Mouse (Mus musculus): ENCODE results near the gene Gm8773. TPM values are rescaled to one million over a fixed set of nuclear protein-coding genes. Genes with fewer than 3 reads are reported as not detected.

Gene Gm8773
- total RNA-seq (2021) = not detected

DNA sequence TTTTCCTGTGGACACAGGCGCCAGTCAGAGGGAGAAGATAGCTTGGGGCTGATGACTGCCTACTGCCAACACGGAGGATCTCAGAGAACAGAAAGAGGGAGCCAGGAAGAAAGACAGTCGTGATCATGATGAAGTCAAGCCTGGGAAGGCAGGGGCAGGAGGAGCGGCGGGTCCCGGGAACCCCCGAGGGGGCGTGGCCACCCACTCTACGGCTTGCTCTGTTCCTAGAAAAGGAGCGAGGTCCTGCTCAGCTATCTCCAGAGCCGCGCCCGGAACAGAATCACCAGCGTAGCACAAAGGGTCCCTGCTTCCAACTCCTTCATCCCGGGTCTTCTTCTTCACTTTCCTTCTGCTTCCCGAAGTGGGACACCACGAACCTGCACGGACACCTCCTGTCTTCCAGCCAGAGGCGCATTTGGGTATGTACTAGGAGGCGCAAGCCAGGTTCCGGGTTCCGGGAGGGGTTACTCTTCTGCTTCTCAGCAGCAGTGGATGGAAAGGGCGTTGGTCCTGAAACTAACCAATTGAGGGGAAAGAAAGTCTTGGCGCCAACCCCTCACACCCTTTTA lies at the start of gene Gm8773:
Gm8773 (plus strand) TSS at position 51 of the 569 bp plus-strand sequence.
- peak in 1 of 2 experiments; percentile 5 for DNase-seq (ENCODE audit: extremely low spot score in 1 of 2, low spot score in 1 of 2)

DNA sequence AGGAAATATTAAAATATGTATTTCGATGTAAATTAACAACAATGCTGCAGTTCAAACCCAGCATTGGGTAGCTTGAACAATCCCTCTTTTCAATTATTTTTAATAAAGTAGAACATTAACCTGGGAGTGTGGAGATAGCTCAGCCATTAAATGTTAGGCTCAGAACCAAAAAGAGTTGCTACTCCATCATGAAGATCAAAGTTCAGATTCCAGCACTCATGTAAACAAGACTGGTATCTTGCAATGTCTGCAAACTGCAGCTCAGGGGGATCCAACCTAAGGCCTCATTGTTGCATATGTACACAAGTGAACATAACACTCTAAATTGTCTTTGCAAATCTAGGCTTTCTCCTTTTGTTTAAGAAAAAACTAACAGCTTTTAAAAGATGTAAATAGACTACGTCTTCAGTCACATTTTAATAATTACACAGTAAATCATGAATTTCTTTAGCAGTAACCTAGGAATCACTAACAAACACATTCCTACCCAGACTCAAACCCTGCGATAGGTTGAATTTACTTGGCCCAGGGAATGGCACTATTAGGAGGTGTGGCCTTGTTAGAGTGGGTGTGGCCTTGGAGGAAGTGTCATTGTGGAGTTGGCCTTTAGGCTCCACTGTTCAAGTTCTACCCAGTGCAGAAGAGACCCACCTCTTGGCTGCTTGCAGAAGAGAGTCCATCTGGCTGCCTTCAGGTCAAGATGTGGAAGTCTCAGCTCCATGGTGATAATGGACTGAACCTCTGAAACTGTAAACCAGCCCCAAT lies 39.8 kb upstream of the Gm8773 start:
- no peak for DNase-seq (ENCODE audit: extremely low spot score in 1 of 2, low spot score in 1 of 2)

DNA sequence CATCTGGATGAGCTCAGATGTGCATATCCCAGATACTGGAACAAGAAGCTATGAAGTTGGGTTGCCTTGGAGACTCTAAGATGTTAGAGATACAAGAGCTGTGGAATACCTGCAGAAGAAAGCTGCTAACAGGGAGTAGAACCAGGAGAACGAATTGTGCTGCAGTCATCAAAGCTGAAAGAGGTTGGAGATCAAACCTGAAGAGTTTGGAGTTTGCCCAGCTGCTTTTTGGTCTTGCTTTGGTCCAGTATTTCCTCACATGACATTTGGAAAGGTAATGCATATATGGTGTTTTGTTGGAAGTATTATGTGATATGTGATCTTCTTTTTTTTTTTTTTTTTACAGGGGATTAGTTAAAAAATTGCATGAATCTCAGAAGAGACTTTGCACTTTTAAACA lies 37.5 kb upstream of the Gm8773 start:
- DNase-seq (ENCODE audit: extremely low spot score in 1 of 2, low spot score in 1 of 2) = no peak

DNA sequence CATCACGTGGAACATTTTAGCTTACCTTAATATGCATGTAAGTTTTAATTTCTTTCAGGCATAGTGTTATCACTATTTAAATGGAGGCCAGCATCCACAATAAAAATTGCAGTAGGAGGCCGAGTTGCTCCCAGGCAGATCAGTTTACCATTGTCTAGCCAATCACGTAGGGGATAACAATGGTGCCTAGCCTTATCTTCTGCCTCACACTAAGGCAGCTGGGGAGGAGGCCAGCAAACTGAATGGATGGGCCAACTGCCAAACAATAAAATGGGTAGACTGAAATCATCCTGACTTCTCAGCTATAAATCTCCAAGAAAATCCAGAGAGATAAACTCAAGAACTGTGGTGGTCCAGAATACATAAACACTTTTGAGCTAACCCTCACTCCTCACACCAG lies 33.8 kb upstream of the Gm8773 start:
- no peak for DNase-seq (ENCODE audit: extremely low spot score in 1 of 2, low spot score in 1 of 2)

DNA sequence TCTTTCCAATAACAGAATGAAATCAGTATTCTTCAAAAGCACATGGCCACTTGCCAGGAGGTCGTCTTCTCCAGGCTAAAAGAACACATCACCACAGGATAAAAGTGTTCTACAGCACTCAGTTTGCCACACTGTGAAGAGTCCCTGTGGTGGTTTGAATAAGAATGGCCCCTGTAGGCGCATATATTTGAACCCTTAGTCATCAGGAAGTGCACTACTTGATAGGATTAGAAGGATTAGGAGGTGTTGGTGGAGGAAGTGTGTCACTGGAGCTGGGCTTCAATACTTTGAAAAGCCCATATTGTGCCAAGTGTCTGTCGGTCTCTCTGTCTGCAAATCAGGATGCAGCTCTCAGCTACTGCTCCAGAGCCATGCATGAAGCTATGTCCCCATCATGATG lies 33.2 kb upstream of the Gm8773 start:
- no peak for DNase-seq (ENCODE audit: extremely low spot score in 1 of 2, low spot score in 1 of 2)

DNA sequence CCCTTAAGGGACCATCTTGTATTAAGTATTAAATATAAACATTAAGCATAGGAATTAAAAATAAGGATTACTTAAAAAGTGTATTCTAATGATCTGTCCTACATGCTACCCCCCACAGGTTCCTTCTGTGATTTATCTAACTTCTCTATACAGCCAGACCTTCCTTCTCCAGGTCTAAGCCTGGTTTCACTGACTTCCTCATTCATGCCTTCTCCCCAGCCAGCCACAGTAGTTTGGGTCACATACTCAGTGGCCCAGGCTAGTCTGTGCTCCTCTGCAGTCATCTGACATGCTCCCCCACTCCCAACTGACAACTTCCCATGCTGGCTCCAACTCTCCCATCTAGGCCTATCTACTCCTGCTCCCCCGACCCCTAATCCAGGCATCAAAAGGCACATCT lies 22.5 kb upstream of the Gm8773 start:
- DNase-seq (ENCODE audit: extremely low spot score in 1 of 2, low spot score in 1 of 2) = no peak

DNA sequence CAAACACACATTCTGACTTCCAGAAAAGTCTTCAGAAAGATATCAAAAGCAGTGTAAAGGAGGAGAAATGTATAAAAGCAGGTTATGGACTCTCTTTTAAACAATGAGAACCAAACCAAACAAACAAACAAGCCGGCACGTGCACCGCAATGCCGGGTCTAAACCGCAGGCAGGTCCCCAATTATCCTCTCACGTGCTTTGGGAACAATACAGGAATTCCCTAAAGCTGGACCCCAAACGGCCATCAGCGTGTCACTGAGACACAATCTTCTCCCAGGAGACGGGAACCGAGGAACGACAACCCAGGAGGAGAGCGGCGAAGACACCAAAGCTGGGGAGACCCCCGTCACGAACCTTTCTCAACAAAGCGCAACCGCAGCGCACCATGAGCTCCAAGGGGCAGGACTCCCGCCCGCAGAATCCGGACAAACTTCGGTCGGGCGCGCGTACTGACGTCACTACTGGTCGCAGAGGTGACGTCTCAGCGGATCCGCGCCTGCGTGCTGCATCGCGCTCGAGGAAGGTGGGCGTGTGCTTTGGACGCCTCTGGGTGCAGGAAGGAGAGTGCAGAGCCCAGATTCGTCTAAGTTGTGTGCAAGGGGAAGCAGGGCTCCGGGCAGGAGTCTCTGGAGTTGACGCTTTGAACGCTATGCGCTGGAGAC lies 14.4 kb upstream of the Gm8773 start, which contains the start of gene Gtpbp10:
Gtpbp10 (minus strand) TSS at position 460 of the 662 bp plus-strand sequence.
- peak; percentile 92 to 96 for DNase-seq (ENCODE audit: extremely low spot score in 1 of 2, low spot score in 1 of 2)

- no peak for DNase-seq (ENCODE audit: extremely low spot score in 1 of 2, low spot score in 1 of 2)
These were observed 13.8 kb upstream of the Gm8773 start for GRCm38 (mm10) chr5:5559798-5560197.

- no peak for DNase-seq (ENCODE audit: extremely low spot score in 1 of 2, low spot score in 1 of 2)
These were observed 12.4 kb upstream of the Gm8773 start for GRCm38 (mm10) chr5:5561041-5561706.

DNA sequence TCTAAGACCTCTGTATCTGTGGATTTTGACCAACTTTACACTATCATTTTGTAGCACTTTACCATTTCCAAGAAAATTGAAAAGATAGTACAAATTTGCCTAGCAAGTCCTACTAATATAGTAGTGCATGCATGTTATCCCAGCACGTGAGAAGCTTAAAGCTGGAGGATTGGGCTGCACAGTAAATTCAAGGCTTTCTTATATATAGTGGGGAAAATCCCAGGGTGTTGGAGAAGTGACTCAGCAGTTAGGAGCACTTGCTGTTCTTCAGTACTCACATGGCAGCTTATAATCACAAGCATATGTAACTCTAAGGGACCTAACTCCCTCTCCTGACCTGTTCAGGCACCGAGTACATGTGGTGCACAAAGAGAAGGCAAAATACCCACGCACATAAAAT lies 11.2 kb upstream of the Gm8773 start:
- DNase-seq (ENCODE audit: extremely low spot score in 1 of 2, low spot score in 1 of 2) = no peak

DNA sequence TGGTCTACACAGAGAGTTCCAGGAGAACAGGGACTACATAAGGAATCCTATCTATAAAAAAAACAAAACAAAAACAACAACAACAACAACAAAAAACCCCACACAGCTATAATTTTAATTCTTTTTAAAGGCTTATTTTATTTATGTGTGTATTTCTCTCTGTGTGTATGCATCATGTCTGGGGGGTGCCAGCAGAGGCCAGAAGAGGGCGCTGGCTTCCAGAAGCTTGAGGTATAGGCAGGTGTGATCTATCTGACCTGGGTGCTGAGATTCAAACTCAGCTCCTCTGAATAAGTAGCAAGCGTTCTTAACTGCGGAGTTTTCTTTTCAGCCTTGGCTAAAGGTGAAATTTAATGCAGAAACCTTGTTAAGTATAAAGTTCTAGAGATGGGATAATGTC lies 14.1 kb downstream of the Gm8773 start:
- DNase-seq (ENCODE audit: extremely low spot score in 1 of 2, low spot score in 1 of 2) = no peak

GRCm38 (mm10) chr5:5610540-5610939 lies 36.9 kb downstream of the Gm8773 start:
- no peak for DNase-seq (ENCODE audit: extremely low spot score in 1 of 2, low spot score in 1 of 2)

- DNase-seq (ENCODE audit: extremely low spot score in 1 of 2, low spot score in 1 of 2) = no peak
These were observed 44.7 kb downstream of the Gm8773 start for GRCm38 (mm10) chr5:5618329-5618728.

DNA sequence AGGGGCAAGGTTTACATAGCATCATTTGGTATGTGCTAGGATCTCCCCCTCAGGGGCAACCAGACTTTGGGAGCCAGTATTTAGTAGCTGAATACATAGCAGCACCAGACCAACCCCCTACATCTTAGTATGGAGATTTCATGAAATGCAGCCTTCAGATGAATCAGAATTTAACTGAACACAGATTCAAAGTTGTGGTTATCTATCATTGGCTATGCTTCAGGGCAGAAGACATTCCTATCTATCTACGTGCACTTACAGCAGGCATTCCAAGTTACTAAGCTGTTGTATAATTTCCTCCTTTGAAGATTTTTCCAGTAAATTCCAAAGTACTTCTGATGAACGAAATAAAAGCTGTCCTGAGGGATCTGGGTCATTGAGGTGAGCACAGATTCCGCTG lies 51.9 kb downstream of the Gm8773 start:
- no peak for DNase-seq (ENCODE audit: extremely low spot score in 1 of 2, low spot score in 1 of 2)

Other genes with a start within 250 kb of the Gm8773 start
- 100 to 1,000 TPM; 233 to 245 TPM for gene Cdk14, start 153.5 kb upstream of the Gm8773 start, total RNA-seq (2021)
- gene 1700015F17Rik, start 94.7 kb upstream of the Gm8773 start, total RNA-seq (2021) = not detected
- gene Cldn12, start 58.8 kb upstream of the Gm8773 start, total RNA-seq (2021) = 10 to 100 TPM; 27.3 TPM
- 10 to 100 TPM in 1 of 2 experiments, 1 to 10 TPM in 1; 9.9 to 10.8 TPM for gene Gtpbp10, start 14.3 kb upstream of the Gm8773 start, total RNA-seq (2021)
- 10 to 100 TPM; 13.8 to 19.6 TPM for gene Cfap69, start 90.4 kb downstream of the Gm8773 start, total RNA-seq (2021)
- 1 to 10 TPM; 6.7 to 6.9 TPM for gene Steap2, start 120.8 kb downstream of the Gm8773 start, total RNA-seq (2021)
- under 1 TPM; 0.40 to 0.54 TPM for gene Steap1, start 175.5 kb downstream of the Gm8773 start, total RNA-seq (2021)

Data from layer of hippocampus, postnatal 25 days (tissue).